Mouse (Mus musculus) stomach, postnatal 0 days (tissue): ENCODE results near the gene Snx9. TPM values are rescaled to one million over a fixed set of nuclear protein-coding genes. Genes with fewer than 3 reads are reported as not detected.

Experiments used
- ATAC-seq: fragments of 200-750 bp; cut with Nextera tagmentation; 2 replicates; pipeline ENCODE4 v1.8.0; 2017; ENCODE audit not compliant: low FRiP score, low TSS enrichment
- DNase-seq: peaks from one replicate; pipeline ENCODE4 v3.0.0-alpha.2; 2016; ENCODE audit warnings: low spot score
- H3K27ac ChIP-seq: fragments of 300-500 bp; sonication (generic); replicated peaks from 2 replicates; pipeline ENCODE4 v1.5.1; 2014; ENCODE audit warnings: mild to moderate bottlenecking, control low read depth
- H3K27me3 ChIP-seq: fragments of 300-500 bp; sonication (generic); 2 replicates; pipeline ENCODE4 v1.6.1; 2014; ENCODE audit warnings: low read length; ENCODE audit not compliant: control insufficient read depth, insufficient read depth
- H3K36me3 ChIP-seq: fragments of 300-500 bp; sonication (generic); 2 replicates; pipeline ENCODE4 v1.6.1; 2014; ENCODE audit warnings: low read length, mixed read lengths; ENCODE audit not compliant: control insufficient read depth, insufficient read depth
- H3K4me1 ChIP-seq: fragments of 300-500 bp; sonication (generic); replicated peaks from 2 replicates; pipeline ENCODE4 v1.6.1; 2014; ENCODE audit warnings: antibody characterized with exemption; ENCODE audit not compliant: control insufficient read depth, insufficient read depth
- H3K4me2 ChIP-seq: fragments of 300-500 bp; sonication (generic); replicated peaks from 2 replicates; pipeline ENCODE4 v1.6.1; 2014; ENCODE audit warnings: low read depth, mild to moderate bottlenecking, control low read depth, moderate library complexity
- H3K4me3 ChIP-seq: fragments of 300-500 bp; sonication (generic); 2 replicates; pipeline ENCODE4 v1.5.1; 2014; ENCODE audit warnings: low read depth, low read length, control low read depth
- H3K9ac ChIP-seq: fragments of 300-500 bp; sonication (generic); 2 replicates; pipeline ENCODE4 v1.6.1; 2014; ENCODE audit warnings: mild to moderate bottlenecking, low read length, control low read depth, mixed read lengths
- H3K9me3 ChIP-seq: fragments of 300-500 bp; sonication (generic); 2 replicates; pipeline ENCODE4 v1.6.1; 2016; ENCODE audit warnings: low read length; ENCODE audit not compliant: control insufficient read depth
- CTCF ChIP-seq: IDR thresholded peaks from 2 replicates; pipeline ENCODE4 v1.5.1; 2016; ENCODE audit warnings: antibody characterized with exemption, low read depth, mild to moderate bottlenecking, moderate library complexity
- EP300 ChIP-seq: optimal IDR thresholded peaks from 2 replicates; pipeline ENCODE3; 2016; ENCODE audit warnings: antibody characterized with exemption
- WGBS: fragments of 180-500 bp; shearing (Covaris S2); extraction: QIAGEN DNeasy Blood & Tissue Kit; methylation state at CpG from one replicate; pipeline ENCODE4 v1.1.7; 2014; 5-methylcytosine and 5-hydroxymethylcytosine counted together
- polyA plus RNA-seq: library from polyadenylated mRNA; unstranded; fragments of >200 nt; fragmentation: Nextera tagmentation; extraction: Ambion mirVana; gene quantifications from 2 replicates; pipeline ENCODE4 v1.2.1, GENCODE M21; 2015

Snx9 gene
- polyA plus RNA-seq, 1 experiment from 2014 or later: 34.8 TPM

GRCm38 (mm10) chr17:5805151-5805834 lies 35.8 kb upstream of the Snx9 start:
- Histone ChIP-seq H3K27me3 (no peaks in the 10 kb centered on the region), H3K4me1 (no peaks in the 10 kb centered on the region), H3K9ac (no peak overlapping the region), H3K36me3 (no peaks in the 10 kb centered on the region), H3K4me3 (no peak overlapping the region), H3K27ac (peak overlapping the region; percentile 81), H3K9me3 (no peaks in the 10 kb centered on the region), H3K4me2 (no peak overlapping the region)
- 0 out of 2 replicates have a peak, but pooled peaks have one; percentile 41 for ATAC-seq
- TF ChIP-seq EP300: no peak
- no peak for TF ChIP-seq CTCF
- 51% methylated on average over 7 of the region's 7 CpGs for WGBS
- DNase-seq: no peak

GRCm38 (mm10) chr17:5805935-5806334 lies 35.2 kb upstream of the Snx9 start:
- DNase-seq: peak; percentile 42
- no peaks in the 10 kb centered on the region for H3K9me3 ChIP-seq
- peak overlapping the region; percentile 75 for H3K27ac ChIP-seq
- no peaks in the 10 kb centered on the region for H3K4me1 ChIP-seq
- no peaks in the 10 kb centered on the region for H3K36me3 ChIP-seq
- H3K4me2 ChIP-seq: no peak overlapping the region
- no peak overlapping the region for H3K9ac ChIP-seq
- TF ChIP-seq EP300 (no peak), CTCF (no peak)
- peak; percentile 84 for ATAC-seq
- WGBS: 45% methylated on average over 2 of the region's 2 CpGs
- no peak overlapping the region for H3K4me3 ChIP-seq
- H3K27me3 ChIP-seq: no peaks in the 10 kb centered on the region

- WGBS: 87% methylated on average over 2 of the region's 2 CpGs
- Histone ChIP-seq H3K4me2 (no peak overlapping the region), H3K9ac (no peak overlapping the region), H3K36me3 (no peaks in the 10 kb centered on the region), H3K9me3 (no peaks in the 10 kb centered on the region), H3K27me3 (no peaks in the 10 kb centered on the region), H3K4me1 (no peaks in the 10 kb centered on the region), H3K27ac (no peak overlapping the region), H3K4me3 (no peak overlapping the region)
- DNase-seq: no peak
- no peak for ATAC-seq
- TF ChIP-seq CTCF (no peak), EP300 (no peak)
These were observed 34.3 kb upstream of the Snx9 start for GRCm38 (mm10) chr17:5806823-5807222.

- Histone ChIP-seq H3K27me3 (no peaks in the 10 kb centered on the region), H3K27ac (0 out of 2 replicates have a peak overlapping the region, but pooled peaks have one; percentile 5), H3K9me3 (no peaks in the 10 kb centered on the region), H3K4me3 (no peak overlapping the region), H3K9ac (no peak overlapping the region), H3K4me2 (no peak overlapping the region), H3K4me1 (no peaks in the 10 kb centered on the region), H3K36me3 (no peaks in the 10 kb centered on the region)
- ATAC-seq (peak; percentile 29; the same call in 1 of the 2 replicates), DNase-seq (peak; percentile 45)
- WGBS: 51% methylated on average over 3 of the region's 3 CpGs
- TF ChIP-seq CTCF (no peak), EP300 (no peak)
These were observed 33.2 kb upstream of the Snx9 start for GRCm38 (mm10) chr17:5807847-5808386.

- DNase-seq (no peak), ATAC-seq (no peak)
- TF ChIP-seq CTCF (no peak), EP300 (no peak)
- no peaks in the 10 kb centered on the region for H3K4me1 ChIP-seq
- no peak overlapping the region for H3K27ac ChIP-seq
- 42% methylated on average over 8 of the region's 8 CpGs for WGBS
- H3K9me3 ChIP-seq: no peaks in the 10 kb centered on the region
- H3K9ac ChIP-seq: no peak overlapping the region
- H3K36me3 ChIP-seq: no peaks in the 10 kb centered on the region
- H3K4me3 ChIP-seq: no peak overlapping the region
- no peaks in the 10 kb centered on the region for H3K27me3 ChIP-seq
- H3K4me2 ChIP-seq: no peak overlapping the region
These were observed 27.1 kb upstream of the Snx9 start for GRCm38 (mm10) chr17:5813863-5814640.

DNA sequence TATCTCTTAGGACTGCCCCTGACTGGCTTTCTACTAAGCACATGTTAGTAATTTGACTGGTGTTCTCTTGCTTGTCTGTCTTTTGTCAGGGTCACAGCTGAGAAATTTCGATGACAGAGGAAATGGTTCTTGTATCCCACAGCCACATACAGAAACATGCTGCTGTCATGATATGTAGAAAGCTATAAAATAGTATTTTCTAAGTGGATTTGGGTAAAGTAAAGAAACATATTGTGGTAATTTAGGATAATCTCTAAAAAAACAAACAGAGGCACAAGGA lies 26.5 kb upstream of the Snx9 start:
- H3K9ac ChIP-seq: no peak overlapping the region
- ATAC-seq: no peak
- TF ChIP-seq EP300: no peak
- TF ChIP-seq CTCF: no peak

More for the DNA sequence above, 26.5 kb upstream of the Snx9 start:
- no peaks in the 10 kb centered on the region for H3K9me3 ChIP-seq
- WGBS: 33% methylated on average over 1 of the region's 1 CpGs
- no peaks in the 10 kb centered on the region for H3K4me1 ChIP-seq
- no peaks in the 10 kb centered on the region for H3K36me3 ChIP-seq
- no peak overlapping the region for H3K27ac ChIP-seq
- H3K4me2 ChIP-seq: no peak overlapping the region
- DNase-seq: no peak
- H3K4me3 ChIP-seq: no peak overlapping the region
- H3K27me3 ChIP-seq: no peaks in the 10 kb centered on the region
